Mouse (Mus musculus): ENCODE measurements around the gene Ripor1.

Gene Ripor1

DNA sequence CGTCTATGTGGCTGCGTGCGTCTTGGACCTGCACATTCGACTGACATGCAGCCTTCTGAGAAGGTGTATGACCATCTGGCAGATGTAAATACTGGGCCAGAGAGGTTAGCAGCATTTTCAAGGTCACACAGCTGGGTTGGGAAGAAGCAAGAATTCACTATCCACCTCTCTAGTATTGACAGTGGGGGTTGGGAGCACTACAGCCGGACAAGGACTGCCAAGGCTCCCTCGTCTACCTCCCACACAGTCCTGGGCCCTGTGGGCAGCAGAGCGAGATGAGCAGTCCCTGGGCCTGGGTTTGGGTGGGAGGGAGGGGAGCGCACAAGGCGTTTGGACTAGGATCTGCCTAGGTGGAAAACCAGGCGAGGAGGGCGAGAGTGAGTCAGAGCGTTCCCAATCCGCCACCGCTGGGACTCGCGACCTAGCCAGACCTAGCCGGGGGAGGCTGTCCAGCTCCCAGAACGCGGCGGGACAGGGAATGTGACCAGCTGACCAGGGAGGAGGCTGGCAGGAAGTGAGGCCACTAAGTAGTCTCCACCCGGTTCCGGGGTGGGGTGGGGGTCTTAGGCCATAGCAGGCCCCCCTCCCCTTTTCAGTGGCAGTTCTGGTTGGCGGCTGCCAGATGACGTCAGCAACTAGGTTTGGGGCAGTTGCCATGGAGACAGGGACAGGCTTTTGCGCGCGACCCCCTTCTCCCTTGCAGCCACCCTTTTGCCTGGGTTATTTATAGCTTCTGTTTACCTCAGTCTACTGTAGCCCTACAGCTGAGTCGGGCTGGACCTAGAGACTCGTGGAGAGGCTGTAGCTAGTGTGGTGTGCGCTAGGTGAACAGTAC lies 1.4 kb downstream of the Ripor1 start:
- DNase-seq (ENCODE audit: low spot score): peak; percentile 74

DNA sequence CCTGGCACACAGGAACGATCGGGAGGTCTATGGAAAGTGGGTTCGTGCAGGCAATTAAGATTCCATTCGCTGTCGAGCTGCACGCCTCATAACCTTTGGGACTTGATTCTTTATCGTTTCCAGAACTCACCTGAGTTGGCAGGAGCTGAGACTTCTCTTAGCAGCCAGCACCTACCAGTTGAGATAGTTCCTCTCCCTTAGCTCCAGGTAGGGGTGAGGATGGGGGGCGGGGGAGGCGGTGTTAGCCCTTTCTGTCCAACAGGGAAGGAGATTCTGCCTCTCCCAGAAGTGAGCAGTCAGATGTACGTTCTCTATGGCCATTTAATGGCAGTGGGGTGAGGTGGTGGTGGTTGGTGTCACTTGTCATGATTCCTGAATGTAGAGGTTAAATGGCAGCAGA lies 2.0 kb downstream of the Ripor1 start:
- DNase-seq (ENCODE audit: low spot score): no peak

DNA sequence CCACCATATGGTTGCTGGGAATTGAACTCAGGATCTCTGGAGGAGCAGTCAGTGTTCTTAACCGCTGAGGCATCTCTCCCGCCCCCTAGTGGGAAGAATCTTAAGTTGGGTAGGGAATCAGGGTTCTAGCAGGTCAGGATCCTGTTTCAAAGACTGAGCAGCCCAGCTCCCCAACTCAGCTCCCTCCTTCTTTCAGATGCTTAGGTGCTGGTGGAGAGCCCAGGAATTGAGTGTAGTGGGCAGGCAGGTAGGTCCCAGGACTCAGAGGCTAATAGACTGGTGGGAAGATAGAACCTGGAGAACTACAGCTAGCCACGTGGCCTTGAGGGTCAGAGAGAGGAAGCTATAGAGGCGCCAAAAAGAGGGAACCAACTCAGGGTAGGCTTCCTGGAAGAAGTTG lies 2.6 kb downstream of the Ripor1 start:
- DNase-seq (ENCODE audit: low spot score): no peak

DNA sequence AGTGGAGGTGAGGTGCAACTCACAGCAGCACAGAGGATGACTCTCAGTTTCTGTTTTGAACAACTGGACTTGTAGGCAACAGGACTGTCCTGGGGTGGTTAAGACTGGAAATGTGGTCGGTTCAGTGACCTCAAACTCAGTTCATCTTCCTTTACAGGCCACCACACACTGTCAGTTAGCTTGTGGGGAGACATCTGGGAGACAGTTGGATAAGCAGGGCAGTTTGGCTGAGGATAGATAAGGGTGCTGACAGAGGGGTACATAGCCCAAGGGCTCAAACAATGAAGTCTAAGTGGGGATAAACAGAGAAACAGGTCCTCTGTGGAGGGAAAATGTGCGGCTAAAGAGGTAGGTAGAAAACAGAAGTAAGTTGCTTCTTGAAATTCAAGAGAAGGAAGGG lies 4.3 kb downstream of the Ripor1 start:
- DNase-seq (ENCODE audit: low spot score): no peak

DNA sequence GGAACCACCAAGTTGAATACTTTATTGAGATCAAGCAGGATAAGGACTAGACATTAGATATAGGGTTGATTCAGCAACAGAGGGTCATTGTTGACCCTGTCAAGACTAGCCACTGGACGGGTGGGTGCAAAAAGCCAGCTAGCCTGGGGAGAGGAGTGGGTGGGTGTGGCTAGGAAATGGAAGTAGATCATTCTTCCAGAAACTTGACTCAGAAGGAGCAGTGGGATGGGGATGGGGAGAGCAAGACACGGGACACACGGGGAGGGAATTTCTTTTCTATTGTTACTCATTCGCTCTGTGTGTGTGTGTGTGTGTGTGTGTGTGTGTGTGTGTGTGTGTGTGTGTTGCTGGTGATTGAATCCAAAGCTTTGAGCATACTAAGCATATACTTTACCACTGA lies 4.7 kb downstream of the Ripor1 start:
- no peak for DNase-seq (ENCODE audit: low spot score)

DNA sequence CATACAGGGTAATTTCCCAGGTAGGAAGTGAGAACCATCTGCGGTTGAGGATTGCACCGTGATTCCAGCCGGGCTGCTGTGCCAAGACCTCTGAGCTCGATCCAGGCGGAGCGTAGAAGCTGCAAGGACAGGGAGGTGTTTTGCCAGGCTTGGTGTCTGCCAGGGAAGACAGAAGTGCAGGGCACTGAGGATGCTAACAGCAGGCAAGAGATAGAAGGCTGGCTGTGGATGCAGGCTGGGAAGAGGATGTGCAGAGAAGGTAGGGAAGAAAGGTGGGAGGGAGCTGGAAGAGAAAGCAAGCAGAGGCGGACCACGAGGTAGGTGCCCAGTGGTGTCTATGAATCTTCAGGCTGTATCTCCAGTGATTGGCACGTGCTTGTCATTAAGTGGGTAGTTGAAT lies 6.8 kb downstream of the Ripor1 start:
- no peak for DNase-seq (ENCODE audit: low spot score)

DNA sequence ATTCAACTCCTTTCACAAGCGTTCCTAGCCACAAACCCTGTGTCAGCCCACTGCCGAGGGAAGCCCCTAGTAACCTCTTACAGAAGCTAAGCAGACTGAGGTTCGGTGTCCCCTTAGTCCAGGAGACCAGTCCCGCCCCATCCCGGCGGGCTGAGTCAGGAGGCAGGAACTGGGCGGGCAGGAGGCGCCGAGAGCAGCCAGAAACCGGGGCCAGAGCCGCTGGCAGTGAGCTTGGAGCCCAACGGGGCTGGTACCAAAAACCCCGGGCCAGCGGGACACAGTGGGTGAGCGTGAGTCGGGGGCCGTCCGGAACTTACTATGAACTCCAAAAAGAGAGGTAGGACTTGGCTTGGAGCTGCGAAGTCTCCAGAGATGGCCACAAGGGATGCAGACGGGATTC lies 8.0 kb downstream of the Ripor1 start:
- DNase-seq (ENCODE audit: low spot score): peak; percentile 56

DNA sequence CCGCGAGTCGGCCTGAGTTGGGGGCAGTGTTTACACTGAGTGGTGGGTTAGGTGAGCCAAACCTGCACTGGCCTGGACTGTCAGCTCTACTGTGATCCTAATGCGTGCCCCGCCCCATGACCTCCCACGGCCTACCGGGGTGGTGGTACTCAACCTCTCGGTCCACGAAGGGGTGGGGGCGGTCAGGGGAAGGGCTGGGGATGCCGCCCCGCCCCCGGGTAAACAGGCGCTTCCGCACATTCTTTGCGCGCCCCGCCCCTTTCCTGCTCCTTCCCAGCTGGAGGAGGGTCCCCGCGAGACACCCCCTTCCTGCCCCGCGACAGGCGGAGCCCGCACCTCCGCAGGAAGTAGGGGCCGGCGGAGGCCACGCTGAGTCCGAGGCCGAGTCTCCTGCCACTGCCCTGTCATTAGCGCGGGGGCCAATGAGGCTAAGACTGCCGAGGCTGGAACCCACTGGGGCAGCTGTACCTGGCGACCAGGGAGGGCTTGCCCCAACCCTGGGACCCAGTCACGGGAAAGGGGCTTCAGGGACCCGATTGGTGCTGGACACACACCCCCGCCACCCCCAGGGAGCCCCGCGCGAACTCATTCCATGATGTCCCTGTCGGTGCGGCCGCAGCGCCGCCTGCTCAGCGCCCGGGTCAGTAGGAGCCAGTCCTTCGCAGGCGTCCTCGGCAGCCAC lies 8.9 kb downstream of the Ripor1 start:
- peak; percentile 72 for DNase-seq (ENCODE audit: low spot score)

DNA sequence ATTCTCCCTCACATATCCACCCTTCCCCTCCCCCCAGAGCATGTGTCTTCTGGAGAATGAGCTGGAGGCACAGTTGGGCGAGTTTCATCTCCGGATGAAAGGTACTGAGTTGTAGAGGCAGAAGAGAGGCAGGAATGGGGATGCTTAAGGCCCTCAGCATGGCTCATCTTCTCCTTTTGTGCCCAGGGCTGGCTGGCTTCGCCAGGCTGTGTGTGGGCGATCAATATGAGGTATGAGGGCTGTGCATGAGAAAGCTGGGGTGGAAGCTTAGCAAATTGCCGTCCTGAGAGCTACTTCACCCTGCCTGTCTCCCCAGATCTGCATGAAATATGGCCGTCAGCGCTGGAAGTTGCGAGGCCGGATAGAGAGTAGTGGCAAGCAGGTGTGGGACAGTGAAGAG lies 10.9 kb downstream of the Ripor1 start:
- no peak for DNase-seq (ENCODE audit: low spot score)

DNA sequence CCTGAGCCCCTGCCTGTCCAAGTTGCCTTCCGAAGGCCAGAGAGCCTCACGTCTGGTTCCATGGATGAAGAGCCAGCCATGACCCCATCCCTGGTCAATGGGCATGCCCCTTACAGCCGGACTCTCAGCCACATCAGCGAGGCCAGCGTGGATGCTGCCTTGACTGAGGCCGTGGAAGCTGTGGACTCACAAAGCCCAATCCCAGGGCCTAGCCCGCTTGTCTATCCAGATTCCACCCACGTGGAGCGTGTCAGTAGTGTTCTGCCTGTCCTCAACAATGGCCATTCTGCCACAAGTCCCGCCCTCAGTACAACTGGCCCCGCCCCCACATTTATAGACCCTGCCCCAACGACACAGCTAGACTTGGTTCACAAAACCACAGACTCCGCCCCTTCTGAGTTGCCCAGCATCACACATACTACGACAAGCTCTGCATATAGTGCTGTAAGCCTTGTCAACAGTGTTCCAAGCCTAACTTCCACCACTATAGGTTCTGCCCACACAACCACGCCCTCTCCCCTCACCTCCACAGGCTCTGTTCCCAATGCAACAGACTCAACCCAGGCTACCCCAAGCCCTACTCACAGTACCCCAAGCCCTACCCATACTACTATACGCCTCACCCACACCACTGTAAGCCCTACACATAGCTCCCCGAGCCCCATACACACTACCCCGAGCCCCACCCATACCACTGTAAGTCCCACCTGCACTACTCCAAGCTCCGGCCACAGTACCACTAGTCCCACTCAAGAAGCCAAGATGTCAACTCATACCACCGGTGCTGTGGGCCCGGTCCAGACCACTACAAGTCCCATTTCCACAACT lies 12.6 kb downstream of the Ripor1 start:
- no peak for DNase-seq (ENCODE audit: low spot score)

DNA sequence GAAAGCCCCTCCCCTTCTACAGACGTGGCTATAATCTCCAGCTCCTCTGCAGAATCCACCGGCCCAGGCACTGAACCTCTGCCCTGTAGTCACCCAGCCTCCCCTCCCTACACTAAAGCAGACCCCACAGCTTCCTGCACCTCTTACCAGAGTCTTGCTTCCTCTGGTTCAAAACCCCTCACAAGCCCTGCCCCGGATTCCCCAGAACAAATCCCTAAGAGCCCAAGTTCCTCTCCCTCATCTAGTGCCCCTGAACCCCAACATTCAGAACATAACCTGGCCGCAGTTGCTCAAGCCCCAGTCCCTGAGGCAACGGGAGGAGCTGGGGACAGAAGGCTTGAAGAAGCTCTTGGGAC lies 13.2 kb downstream of the Ripor1 start:
- DNase-seq (ENCODE audit: low spot score): no peak

DNA sequence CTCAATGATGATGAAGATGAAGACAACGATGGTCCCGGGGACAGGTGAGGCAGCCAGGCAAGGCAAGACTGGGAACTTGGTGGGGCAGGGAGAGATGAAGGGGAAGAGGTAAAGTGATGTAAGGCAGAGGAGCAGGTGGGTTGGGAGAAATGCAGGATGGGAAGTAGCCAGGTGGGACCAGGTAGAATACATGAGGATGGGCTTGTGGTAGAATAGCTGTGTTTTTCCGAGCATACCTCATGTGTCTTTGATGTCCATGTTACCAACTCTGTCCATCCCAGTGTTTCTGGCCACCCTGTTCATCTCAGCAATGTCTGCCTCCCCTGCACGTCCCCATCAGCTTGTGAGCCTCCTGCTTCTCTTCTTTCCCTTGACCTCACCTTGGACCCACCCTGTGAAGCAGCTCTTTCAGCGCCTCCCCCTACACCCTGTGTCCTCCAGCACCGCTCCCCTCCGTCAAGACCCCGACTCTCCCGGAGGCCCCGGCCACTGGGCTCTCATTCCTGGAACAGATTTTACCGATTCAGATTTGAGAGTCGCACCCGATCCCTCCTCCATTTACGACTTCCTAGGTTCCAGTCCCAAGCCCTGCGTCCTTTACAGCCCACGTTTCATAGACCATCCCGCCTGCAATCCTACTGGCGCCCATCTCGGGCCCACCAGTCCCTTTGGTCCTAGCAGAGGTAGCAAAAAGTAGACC lies 14.0 kb downstream of the Ripor1 start:
- no peak for DNase-seq (ENCODE audit: low spot score)

DNA sequence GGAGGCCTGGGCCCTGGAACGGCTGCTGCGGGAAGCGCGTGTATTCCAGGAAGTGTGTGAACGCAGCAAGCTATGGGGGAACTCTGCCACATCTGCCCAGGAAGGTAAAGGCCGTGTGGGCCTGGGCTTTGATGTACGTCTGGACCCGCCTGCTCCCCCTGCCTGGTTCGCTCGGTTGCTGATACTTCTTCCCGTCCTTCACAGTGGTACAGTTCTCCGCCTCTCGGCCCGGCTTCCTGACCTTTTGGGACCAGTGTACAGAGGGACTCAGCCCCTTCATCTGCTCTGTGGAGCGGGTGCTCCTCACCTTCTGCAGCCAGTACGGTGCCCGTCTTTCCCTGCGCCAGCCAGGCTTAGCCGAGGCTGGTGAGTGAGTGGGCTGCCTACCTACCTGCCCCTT lies 15.2 kb downstream of the Ripor1 start:
- no peak for DNase-seq (ENCODE audit: low spot score)

DNA sequence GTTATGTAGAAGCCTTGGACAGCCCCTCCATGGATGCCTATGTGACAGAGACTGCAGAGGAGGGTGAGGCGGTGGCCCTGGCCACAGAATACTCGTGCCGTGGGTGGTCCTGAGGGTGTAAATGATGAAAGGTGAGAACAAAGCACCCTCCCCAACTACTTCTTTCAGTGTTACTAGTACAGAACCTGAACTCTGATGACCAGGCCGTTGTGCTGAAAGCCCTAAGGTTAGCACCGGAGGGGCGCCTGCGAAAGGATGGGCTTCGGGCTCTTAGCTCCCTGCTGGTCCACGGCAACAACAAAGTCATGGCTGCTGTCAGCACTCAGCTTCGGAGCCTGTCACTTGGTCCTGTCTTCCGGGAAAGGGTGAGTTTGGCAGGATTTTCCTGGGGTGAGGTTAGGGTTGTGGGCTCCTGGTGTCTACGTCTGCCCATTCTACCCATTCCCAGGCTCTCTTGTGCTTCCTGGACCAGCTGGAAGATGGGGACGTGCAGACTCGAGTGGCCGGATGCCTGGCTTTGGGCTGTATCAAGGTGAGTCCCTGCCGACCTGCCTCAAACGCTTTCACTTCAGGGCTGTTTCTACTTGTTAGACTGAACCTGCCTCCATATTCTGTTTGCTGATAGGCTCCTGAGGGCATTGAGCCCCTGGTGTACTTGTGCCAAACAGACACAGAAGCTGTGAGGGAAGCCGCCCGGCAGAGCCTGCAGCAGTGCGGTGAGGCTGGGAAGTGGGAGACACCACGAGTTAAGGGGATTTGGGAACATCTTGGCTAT lies 16.1 kb downstream of the Ripor1 start:
- no peak for DNase-seq (ENCODE audit: low spot score)

DNA sequence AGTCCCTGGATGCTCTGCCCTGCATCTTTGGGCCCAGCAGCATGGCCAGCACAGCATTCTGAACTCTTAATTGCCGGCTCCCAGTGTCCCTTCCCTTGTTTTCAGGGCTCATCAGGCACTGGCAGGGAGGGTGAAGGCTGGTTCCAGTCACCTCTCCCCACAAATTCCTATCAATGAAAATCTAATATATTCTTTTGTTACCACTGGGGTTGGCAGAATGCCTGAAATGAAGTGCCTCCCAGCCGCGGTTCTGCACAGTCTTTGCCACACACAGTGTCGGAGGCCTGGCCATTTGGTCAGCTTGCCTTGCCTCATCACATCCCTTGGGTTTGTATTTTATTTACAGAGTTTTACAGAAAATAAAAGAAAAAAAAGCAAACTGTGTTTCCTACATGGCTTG lies 16.8 kb downstream of the Ripor1 start:
- DNase-seq (ENCODE audit: low spot score): no peak

DNA sequence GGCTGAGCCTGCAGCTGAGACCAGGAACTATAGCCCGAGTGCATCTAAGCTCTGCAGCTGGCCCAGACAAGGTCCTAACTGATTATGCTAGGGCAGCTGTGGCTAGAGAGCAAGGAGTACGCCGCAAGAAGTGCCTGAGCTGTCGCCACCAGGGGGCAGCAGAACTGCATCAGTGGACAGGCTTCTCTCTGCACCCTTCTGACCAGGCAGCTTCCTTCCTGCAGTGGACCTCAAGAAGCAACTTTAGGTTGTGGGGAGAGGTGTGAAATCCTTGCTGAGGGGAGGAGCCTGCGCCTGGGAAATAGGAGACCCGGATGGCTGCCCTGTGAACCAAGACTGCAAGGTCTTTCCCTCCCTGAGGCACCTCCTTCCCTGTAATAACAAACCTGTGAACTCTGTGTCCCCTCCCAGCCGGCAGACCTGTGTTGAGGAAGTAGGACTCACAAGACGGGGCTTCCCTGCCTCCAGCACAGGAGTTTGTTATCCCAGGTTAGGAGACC lies 17.4 kb downstream of the Ripor1 start:
- DNase-seq (ENCODE audit: low spot score): peak; percentile 94

DNA sequence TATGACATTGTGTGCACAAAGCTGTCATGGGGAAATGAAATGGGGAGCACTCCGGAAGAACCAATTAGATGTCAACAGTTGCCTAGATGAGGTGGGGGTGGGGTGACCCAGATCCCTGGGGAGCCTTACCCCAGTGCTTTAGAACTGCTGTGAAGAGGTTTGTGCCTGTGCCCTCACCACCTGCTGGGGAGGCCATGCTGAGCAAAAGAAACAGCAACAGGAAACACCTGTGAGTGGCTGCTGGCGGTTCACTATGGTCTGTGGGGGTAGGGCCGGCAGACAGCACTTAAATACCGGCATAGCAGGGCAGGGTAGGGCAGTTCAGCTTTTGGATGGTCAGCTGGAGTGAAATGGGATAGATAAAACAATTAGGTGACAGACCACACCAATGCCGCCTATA lies 18.1 kb downstream of the Ripor1 start:
- DNase-seq (ENCODE audit: low spot score): no peak

DNA sequence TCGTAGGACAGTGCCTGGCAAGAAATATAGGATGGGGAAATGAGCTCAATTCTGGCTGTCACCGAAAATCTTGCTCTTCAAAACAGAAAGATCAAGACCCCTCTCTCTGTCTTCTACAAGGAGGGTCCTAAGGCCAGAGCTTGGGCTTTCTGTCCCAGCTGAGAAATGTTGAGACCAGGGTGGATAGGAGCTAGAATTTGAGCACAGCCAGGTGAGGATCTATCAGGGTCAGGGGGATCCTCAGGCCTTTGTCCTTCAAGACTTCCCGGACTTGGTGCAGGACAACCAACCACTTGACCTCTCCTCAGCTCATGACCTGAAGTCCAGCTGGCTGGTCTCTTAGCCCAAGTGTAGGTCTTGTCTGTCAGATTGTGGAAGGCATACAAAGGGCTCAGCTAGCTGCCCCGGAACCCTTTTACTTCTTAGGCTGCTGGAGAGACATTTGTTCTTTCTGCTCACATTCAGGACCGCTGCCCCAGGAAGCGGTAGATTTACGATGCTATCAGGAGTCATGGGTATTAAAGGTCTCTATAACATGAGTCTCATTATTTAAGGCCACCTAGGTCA lies 18.7 kb downstream of the Ripor1 start:
- no peak for DNase-seq (ENCODE audit: low spot score)

DNA sequence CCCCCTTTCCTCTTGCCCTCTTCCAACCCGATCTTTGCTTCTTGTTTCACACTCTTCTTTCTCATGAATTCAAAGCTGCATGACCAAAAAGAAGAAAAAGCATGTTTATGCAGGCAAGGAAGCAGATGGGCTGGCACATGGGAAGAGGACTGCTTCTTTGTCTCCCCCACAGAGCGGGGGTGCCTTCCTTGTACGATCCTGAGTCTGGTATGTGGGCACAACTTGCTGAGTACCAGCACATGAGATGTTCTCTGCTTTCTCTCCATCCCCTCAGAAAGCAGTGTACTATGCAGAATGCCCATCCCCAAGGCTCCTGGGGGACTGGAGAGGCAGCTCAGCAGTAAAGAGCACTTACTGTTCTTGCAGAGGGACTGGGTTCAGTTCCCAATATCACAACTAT lies 19.3 kb downstream of the Ripor1 start:
- DNase-seq (ENCODE audit: low spot score): no peak

DNA sequence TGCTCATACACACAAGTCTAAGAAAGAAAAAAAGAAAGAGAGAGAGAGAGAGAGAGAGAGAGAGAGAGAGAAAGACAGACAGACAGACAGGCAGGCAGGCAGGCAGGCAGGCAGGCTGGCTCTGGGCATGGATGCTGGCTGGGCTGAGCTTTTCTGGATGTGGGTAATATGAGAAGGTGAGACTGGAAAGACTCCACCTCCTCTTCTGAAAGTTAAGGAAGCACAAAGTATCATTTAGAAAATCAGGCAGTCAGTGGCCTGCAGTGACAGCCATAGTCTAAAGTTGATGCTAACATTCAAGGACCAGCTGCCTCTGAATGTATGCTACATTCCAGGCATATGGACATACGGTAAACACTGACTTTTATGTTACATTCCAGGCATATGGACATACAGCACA lies 19.8 kb downstream of the Ripor1 start:
- DNase-seq (ENCODE audit: low spot score): no peak

DNA sequence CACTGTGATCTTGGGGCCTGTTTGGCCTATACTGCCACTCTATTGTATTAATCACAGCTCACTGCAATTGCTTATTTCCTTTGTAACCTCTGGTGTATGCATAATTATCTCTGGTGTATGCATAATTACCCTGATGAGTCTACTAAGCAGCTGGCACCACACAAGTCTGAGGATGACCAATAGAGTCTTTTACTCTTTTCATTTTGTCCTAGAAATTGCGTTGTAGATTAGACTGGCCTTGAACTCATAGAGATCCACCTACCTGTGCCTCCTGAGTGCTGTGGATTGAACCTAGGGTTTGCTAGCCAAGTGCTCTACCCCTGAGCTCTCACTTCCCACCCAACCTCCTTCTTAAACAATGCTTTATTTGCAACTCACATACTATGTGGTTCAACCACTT lies 21.0 kb downstream of the Ripor1 start:
- DNase-seq (ENCODE audit: low spot score): no peak

All from urinary bladder, postnatal 14 days (tissue).